Mouse (Mus musculus) frontal cortex, postnatal 25 days (tissue): ENCODE measurements around the gene Syt7.

ENCODE experiments used
- DNase-seq, 2 experiments: peaks; one replicate each; pipeline ENCODE4 v3.0.0; 2022; ENCODE audit warnings: low spot score in 2 of 2

The Syt7 gene

DNA sequence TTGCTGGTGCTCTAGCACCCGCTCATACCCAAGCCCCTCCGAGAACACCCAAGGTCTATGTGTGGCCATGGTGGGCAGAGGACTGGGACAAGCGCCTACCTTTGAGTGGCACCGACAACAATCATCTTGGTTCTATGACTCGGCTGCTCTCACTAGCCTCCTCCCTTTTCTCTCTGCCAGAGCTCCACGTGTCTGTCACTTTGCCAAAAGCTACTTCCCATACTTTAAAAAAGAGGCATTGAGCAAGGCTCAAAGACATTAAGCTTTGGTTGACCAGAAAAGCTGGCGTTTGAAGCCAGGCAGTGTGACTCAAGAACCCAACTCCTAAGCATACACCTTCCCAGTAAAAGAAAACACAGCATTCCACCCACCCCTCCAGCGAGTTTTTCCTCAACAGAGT lies 69.2 kb downstream of the Syt7 start:
- no peak for DNase-seq

DNA sequence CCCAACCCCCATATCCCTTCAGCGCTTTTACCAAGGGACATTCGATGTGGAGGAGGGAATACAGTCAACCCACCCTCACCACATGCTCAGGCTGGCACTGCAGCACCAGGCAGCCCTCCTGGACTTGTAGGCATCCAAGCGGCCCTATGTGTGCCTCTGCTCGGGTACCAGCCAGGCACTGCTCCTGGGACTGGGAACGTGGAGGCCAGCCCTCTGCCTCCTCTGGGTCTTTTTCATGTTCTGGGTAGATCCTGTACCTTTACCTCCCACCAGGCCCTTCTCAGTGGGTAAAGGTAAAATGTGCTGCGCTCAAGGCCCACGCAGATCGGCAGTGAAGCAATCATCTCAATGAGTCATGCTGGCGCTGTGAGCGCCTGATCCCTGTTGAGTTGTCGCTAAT lies 71.0 kb downstream of the Syt7 start:
- no peak for DNase-seq

DNA sequence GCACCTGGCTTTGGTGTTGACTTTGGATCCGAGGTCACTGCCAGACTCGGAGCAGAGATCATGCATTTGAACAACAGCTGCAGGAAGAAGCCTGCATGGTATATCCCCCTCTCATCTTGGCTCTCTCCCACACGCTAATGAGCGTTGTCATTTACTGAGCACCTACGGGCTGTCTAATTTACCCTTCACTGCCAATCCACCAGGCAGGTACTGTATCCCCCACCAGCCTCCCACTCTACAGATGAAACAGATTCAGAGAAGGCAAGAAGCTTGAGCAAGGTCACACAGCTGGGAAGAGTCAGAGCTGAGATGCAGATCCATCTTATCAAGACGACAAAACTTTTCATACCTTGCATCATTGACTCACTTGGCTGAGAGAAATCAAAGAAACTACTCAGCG lies 72.7 kb downstream of the Syt7 start:
- DNase-seq = no peak

DNA sequence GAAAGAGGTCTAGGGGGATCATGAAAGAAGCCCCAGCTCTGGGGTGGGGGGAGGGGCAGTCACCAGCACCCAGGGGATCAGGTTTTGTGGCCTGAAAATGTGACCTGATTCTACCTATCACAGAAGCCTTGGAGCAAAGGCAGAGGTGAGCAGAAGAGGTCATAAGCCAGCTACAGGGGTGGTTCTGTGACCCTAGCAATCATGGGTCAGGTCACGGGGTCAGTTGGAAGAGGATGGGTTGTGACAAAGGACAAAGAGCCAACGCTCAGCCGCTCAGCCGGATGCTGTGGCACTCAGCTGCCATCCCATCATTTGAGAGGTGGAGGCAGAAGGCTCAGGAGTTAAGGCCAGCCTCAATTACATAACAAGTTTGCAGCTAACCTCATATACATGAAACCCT lies 75.5 kb downstream of the Syt7 start:
- DNase-seq = no peak

DNA sequence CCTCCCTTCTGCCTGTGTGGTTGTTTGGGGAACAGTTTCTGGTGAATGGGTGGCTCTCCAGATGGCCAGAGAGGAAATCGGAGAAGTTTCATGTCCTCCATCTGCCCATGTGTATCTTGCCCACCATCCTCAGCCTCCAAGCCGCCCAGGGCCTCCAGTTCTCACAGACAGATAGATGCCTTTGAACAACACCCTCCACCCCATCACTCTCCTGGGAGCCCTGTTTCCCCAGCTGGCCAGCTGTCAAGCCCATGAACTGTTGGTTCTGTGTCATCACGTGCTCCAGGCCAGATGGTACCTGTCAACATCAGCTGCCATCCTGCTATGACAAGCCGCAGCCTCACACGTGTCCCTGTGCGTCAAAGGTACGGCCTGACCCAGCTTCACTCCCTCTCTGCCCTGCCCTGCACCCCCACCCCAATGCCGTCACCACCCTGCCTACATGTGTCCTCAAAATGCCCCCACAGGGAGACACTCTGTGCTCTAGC lies 80.3 kb downstream of the Syt7 start:
- no peak for DNase-seq

DNA sequence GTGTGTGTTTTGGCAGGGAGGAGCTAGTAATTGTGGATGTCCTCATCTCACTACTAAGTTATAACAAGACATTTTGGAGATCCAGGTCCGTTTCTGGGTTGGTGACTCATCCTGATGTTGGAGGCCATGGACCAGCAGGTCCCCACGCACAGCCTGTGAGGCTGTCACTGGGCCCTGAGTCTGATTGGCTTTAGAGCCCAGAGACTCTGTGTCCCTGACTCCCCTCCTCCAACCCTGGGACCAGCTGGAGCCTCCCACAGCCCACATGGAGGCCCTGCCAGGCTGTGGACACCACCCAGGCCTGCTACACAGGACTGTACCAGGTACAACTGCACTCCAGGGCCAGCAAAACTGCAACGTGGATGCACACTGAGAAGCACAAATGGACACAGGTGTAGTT lies 84.1 kb downstream of the Syt7 start:
- no peak for DNase-seq

DNA sequence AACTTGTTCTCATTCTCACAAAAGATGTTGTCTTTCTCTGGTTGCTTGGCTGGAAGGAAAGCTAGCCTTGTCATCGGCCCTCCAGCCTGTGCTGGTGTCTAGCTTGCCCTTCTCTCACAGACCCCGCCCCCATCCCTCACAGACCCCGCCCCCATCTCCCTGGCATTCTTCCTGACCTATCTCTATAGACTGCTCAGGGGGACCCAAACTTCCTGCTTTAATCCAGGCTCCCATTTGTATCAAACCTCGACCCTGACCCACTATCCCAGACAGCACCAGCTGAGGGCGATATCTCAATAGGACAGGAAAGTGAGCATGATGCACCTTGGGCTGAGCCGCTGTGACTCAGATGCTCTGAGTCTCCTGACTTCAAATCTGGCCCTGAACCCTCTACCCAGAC lies 84.9 kb downstream of the Syt7 start:
- DNase-seq = no peak

DNA sequence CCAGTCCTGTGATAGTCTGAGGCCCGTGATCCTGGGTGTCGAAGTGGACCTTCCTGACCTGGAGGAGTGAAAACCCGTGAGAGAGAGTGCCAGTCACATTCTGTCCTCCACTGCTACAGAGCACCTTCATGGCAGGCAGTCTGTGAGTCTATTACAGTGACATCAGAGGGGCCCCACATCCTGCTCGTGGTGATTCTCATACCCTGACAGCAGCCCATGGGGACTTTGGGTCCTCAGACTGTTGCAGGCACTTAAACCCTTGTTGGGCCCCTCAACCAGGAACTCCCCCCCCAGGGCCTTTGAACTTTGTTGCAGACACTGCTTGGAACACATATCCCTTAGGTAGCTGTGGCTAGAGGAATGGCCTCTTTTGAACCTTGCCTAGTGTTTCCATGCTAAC lies 90.7 kb downstream of the Syt7 start:
- no peak for DNase-seq

DNA sequence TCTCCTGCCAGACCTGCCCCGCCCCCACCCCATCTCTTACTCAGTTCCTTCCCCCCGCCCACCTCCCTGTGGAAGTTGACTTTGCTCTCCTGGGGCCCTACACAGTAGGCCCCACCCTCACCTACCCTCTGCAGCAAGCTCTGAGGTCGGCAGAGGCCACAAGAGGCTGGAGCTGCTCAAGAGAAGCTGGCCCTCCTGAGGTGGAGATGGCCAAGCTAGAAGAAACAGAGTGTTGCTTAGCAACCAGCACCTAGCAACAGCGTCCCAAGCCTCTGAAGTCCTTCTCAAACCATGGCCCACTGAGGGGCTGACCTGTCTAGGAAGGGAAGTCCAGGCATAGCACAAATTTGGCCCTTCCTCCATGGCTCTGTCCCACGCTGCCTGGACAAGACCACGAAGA lies 93.8 kb downstream of the Syt7 start, which contains the start of gene Ppp1r32:
Gene Ppp1r32 (minus strand): TSS at position 226 of the 400 bp plus-strand sequence.
- DNase-seq = no peak

DNA sequence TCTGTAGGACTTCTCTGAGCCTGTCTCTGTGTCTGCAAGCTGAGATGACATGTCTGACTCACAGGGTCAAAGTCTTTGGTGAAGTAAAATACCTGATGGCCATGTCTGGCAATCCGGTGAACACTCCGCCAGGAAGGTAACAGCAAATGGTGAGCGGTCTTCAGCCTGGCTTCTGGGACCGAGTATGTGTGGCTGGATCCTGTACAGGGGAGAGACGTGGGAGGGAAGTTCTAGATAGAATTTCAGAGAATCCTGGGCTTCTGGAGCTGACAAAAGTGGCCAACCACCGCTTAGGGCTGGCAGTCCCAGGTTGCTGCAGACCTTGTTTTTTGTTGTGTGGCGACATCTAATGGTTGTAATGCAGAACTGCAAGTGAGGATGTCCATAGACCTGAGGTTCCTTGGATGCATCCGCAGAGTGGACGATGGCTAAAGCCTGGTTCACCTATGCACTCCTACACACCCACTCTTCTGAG lies 97.4 kb downstream of the Syt7 start:
- DNase-seq = peak; percentile 25 to 36

DNA sequence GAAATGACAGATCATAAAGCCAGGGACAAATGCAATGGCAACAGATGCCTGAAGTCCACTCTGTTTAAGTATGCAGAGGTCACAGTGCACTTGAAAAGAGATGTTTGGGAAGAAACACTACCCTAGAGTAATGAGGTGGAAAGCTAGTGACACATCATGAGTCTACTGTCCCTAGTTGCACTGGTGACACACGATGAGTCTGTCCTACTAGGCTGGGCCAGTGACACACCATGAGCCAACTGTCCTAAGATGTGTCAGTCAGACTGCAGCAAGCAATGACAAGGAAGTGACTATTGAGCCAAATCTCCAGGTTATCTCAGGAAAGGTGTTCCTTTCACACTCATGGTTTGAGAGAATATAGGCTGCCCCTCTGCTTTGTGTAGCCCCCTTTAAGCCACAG lies 106.8 kb downstream of the Syt7 start:
- no peak for DNase-seq

DNA sequence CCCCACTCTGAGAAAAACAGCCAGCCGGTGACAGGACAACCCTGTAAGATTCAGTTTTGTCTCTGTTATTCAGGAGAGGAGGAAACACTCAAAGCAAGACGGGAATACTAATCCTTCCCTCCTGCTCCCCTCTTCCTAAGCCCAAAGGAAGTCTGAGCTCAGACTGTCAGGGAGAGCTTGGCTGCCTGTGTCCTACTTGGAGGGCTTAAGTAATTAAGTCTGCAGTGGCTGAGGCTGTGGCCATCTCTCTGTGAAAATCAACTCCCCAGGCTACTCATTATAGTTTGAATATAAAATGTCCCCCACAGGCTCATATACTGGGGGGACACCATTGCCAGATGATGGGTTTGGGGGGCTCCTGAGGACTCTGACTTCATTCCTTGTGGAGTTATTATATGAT lies 108.1 kb downstream of the Syt7 start:
- no peak for DNase-seq

DNA sequence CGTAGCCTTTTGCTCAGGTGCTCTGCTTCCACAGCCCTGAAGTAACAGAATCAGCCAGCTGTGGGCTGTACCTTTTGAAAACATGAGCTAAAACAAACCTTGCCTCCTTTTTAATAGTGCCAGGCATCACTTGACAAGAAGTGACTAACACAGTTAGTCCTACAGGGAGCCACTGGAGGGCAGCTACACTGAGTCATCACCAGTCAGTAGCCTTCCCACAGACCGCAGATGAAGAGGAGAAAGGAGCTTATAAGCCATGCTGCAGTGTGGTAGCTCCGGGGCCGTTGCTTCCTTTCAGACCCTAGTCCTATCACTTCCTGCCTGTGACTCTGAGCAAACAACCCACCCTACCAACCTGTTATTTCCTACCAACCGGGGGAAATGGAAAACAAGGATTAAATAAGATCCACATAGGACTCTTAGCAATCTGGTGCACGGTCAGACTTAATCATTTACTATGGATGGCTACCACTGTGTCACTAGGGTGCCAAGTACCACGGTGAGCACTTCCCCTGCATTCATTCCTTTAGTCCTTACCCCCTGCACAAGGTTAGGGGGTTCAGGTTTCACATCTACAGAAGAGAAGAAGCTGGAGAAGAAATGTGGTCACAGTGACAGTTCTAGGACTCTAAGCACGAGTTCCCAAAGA lies 108.7 kb downstream of the Syt7 start:
- no peak for DNase-seq

DNA sequence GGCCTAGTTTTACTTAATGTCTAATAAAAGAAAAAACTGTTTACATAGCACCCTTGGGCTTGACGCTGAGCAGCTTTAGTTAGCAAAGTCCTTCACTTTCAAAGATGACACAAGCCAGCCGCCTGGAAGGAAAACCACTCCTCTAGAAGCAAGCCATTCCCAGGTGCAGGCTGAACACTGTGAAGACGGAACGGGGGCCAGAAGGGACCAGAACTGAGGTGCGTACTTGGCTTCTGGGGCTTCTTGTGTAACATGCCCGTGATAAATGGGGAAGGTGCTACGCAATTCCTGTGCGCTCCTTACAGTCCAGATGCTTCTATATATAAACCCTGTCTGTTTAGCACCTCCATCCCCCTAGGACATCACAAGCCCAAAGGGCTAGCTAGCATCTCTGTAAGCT lies 111.7 kb downstream of the Syt7 start:
- no peak for DNase-seq

DNA sequence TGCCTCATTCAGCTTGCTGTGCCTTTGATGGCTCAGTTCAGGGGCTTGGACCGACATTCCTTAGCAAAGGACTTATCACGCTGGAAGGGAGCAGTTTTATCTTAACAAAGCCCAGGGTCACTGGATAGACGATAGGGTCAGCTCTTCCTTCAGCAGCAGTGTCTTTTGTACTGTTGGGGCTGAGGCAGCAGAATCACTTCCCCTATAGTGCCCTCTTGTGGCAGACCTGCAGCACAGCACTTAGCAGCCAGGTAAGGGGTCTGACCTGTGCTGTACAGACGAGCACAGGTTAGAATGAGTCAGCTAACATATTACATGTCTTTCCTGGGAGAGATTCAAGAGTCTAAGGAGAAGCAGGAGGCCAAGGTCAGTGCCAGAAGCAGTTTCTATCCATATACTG lies 113.7 kb downstream of the Syt7 start:
- no peak for DNase-seq
